Mouse (Mus musculus) forebrain, embryonic 11.5 days (tissue): ENCODE measurements around the gene Olfr267. TPM values are rescaled to one million over a fixed set of nuclear protein-coding genes. Genes with fewer than 3 reads are reported as not detected.

Experiments used
- ATAC-seq: fragments of 200-750 bp; cut with Nextera tagmentation; replicated peaks from 2 replicates; pipeline ENCODE4 v1.8.0; 2017; ENCODE audit warnings: moderate TSS enrichment; ENCODE audit not compliant: low FRiP score
- DNase-seq: peaks from one replicate; pipeline ENCODE4 v3.0.0-alpha.2; 2017; ENCODE audit warnings: low spot score
- H3K27ac ChIP-seq: fragments of 300-500 bp; sonication (generic); 2 replicates; pipeline ENCODE4 v1.5.1; 2014; ENCODE audit warnings: low read depth, low read length
- H3K27me3 ChIP-seq: fragments of 300-500 bp; sonication (generic); 2 replicates; pipeline ENCODE4 v1.6.1; 2014; ENCODE audit warnings: mild to moderate bottlenecking, low read length, mixed read lengths; ENCODE audit not compliant: control insufficient read depth, insufficient read depth
- H3K36me3 ChIP-seq: fragments of 300-500 bp; sonication (generic); 2 replicates; pipeline ENCODE4 v1.6.1; 2014; ENCODE audit warnings: mild to moderate bottlenecking, low read length, moderate library complexity, mixed read lengths; ENCODE audit not compliant: control insufficient read depth, insufficient read depth
- H3K4me1 ChIP-seq: fragments of 300-500 bp; sonication (generic); replicated peaks from 2 replicates; pipeline ENCODE4 v1.6.1; 2014; ENCODE audit warnings: low read length, mixed read lengths; ENCODE audit not compliant: control insufficient read depth, insufficient read depth
- H3K4me2 ChIP-seq: fragments of 300-500 bp; sonication (generic); 2 replicates; pipeline ENCODE4 v1.6.1; 2014; ENCODE audit warnings: low read depth, mild to moderate bottlenecking, low read length, moderate library complexity, mixed read lengths; ENCODE audit not compliant: severe bottlenecking
- H3K4me3 ChIP-seq: fragments of 300-500 bp; sonication (generic); 2 replicates; pipeline ENCODE4 v1.5.1; 2014; ENCODE audit warnings: low read depth, low read length
- H3K9ac ChIP-seq: fragments of 300-500 bp; sonication (generic); 2 replicates; pipeline ENCODE4 v1.6.1; 2014; ENCODE audit warnings: low read length
- H3K9me3 ChIP-seq: fragments of 300-500 bp; sonication (generic); 2 replicates; pipeline ENCODE4 v1.6.1; 2016; ENCODE audit warnings: low read length, mixed read lengths; ENCODE audit not compliant: control insufficient read depth
- WGBS: fragments of 180-500 bp; shearing (Covaris S2); extraction: QIAGEN DNeasy Blood & Tissue Kit; methylation state at CpG from one replicate; pipeline ENCODE4 v1.1.7; 2014; 5-methylcytosine and 5-hydroxymethylcytosine counted together
- polyA plus RNA-seq: library from polyadenylated mRNA; unstranded; fragments of >200 nt; fragmentation: Nextera tagmentation; extraction: Ambion mirVana; gene quantifications from 2 replicates; pipeline ENCODE4 v1.2.1, GENCODE M21; 2014

Gene Olfr267
- 0.11 TPM in 1 of 2 replicates, not detected in the other for polyA plus RNA-seq

GRCm38 (mm10) chr4:58787616-58788015, at the start of gene Olfr267:
Olfr267 (minus strand) TSS chr4:58787716.
- Histone ChIP-seq H3K4me1 (no peaks in the 10 kb centered on the region), H3K9me3 (no peaks in the 10 kb centered on the region), H3K27ac (no peak within 1 kb of the TSS), H3K4me2 (no peak within 1 kb of the TSS), H3K27me3 (no peaks in the 10 kb centered on the region), H3K36me3 (no peaks in the 10 kb centered on the region), H3K9ac (no peak within 1 kb of the TSS), H3K4me3 (no peak within 1 kb of the TSS)
- ATAC-seq = no peak
- no peak for DNase-seq

GRCm38 (mm10) chr4:58832908-58833307, 45.4 kb upstream of the Olfr267 start:
- H3K4me2 ChIP-seq = no peak overlapping the region
- no peak for ATAC-seq
- no peak overlapping the region for H3K4me3 ChIP-seq
- H3K27me3 ChIP-seq = no peaks in the 10 kb centered on the region
- no peak overlapping the region for H3K9ac ChIP-seq
- no peaks in the 10 kb centered on the region for H3K9me3 ChIP-seq
- no peak overlapping the region for H3K27ac ChIP-seq
- H3K4me1 ChIP-seq = no peaks in the 10 kb centered on the region
- H3K36me3 ChIP-seq = no peaks in the 10 kb centered on the region; the same call in 1 of the 2 replicates
- WGBS = 87% methylated on average over 3 of the region's 3 CpGs
- DNase-seq = no peak

GRCm38 (mm10) chr4:58825921-58826320, 38.4 kb upstream of the Olfr267 start:
- Histone ChIP-seq H3K4me3 (no peak overlapping the region), H3K27ac (no peak overlapping the region), H3K9ac (no peak overlapping the region), H3K36me3 (peaks cover 3% of the 10 kb centered on the region; the same call in 1 of the 2 replicates), H3K4me2 (no peak overlapping the region), H3K4me1 (no peaks in the 10 kb centered on the region), H3K27me3 (no peaks in the 10 kb centered on the region), H3K9me3 (no peaks in the 10 kb centered on the region)
- 90% methylated on average over 4 of the region's 4 CpGs for WGBS
- no peak for ATAC-seq
- DNase-seq = no peak

GRCm38 (mm10) chr4:58786659-58787058, 857 bp downstream of the Olfr267 start:
- H3K9me3 ChIP-seq = no peaks in the 10 kb centered on the region
- no peaks in the 10 kb centered on the region for H3K27me3 ChIP-seq
- no peak overlapping the region for H3K9ac ChIP-seq
- no peaks in the 10 kb centered on the region for H3K4me1 ChIP-seq
- H3K4me3 ChIP-seq = no peak overlapping the region
- no peak overlapping the region for H3K4me2 ChIP-seq
- no peak overlapping the region for H3K27ac ChIP-seq
- ATAC-seq (no peak), DNase-seq (no peak)
- no peaks in the 10 kb centered on the region for H3K36me3 ChIP-seq
- WGBS = 85% methylated on average over 3 of the region's 3 CpGs

- Histone ChIP-seq H3K4me2 (no peak overlapping the region), H3K9ac (no peak overlapping the region), H3K4me3 (no peak overlapping the region), H3K4me1 (no peaks in the 10 kb centered on the region), H3K36me3 (no peaks in the 10 kb centered on the region), H3K27me3 (no peaks in the 10 kb centered on the region), H3K9me3 (no peaks in the 10 kb centered on the region), H3K27ac (no peak overlapping the region)
- no peak for ATAC-seq
- DNase-seq = no peak
- WGBS = 86% methylated on average over 3 of the region's 3 CpGs
These were observed 24.1 kb downstream of the Olfr267 start for GRCm38 (mm10) chr4:58763417-58763816.

- 55% methylated on average over 2 of the region's 2 CpGs for WGBS
- Histone ChIP-seq H3K9ac (no peak overlapping the region), H3K4me1 (peaks cover 2% of the 10 kb centered on the region; the same call in 1 of the 2 replicates), H3K9me3 (no peaks in the 10 kb centered on the region), H3K4me2 (no peak overlapping the region), H3K4me3 (no peak overlapping the region), H3K27ac (no peak overlapping the region), H3K36me3 (no peaks in the 10 kb centered on the region), H3K27me3 (no peaks in the 10 kb centered on the region)
- DNase-seq (no peak), ATAC-seq (no peak)
These were observed 38.0 kb downstream of the Olfr267 start for GRCm38 (mm10) chr4:58749510-58749909.

GRCm38 (mm10) chr4:58749101-58749500, 38.4 kb downstream of the Olfr267 start:
- 36% methylated on average over 10 of the region's 10 CpGs for WGBS
- no peak overlapping the region for H3K27ac ChIP-seq

GRCm38 (mm10) chr4:58745583-58746222, 41.8 kb downstream of the Olfr267 start:
- H3K27me3 ChIP-seq = no peaks in the 10 kb centered on the region
- DNase-seq (no peak), ATAC-seq (no peak)
- no peaks in the 10 kb centered on the region for H3K9me3 ChIP-seq
- H3K9ac ChIP-seq = no peak overlapping the region
- 85% methylated on average over 7 of the region's 7 CpGs for WGBS
- no peak overlapping the region for H3K4me2 ChIP-seq
- peaks cover 2% of the 10 kb centered on the region; the same call in 1 of the 2 replicates for H3K4me1 ChIP-seq
- H3K4me3 ChIP-seq = no peak overlapping the region
- no peaks in the 10 kb centered on the region for H3K36me3 ChIP-seq
- H3K27ac ChIP-seq = no peak overlapping the region

More at GRCm38 (mm10) chr4:58749101-58749500, 38.4 kb downstream of the Olfr267 start:
- H3K36me3 ChIP-seq = no peaks in the 10 kb centered on the region
- H3K9me3 ChIP-seq = no peaks in the 10 kb centered on the region
- DNase-seq (no peak), ATAC-seq (0 out of 2 replicates have a peak, but pooled peaks have one; percentile 27)
- peaks cover 2% of the 10 kb centered on the region; the same call in 1 of the 2 replicates for H3K4me1 ChIP-seq
- no peak overlapping the region; the same call in 1 of the 2 replicates for H3K9ac ChIP-seq
- H3K4me2 ChIP-seq = no peak overlapping the region
- H3K27me3 ChIP-seq = no peaks in the 10 kb centered on the region
- H3K4me3 ChIP-seq = no peak overlapping the region
